Mouse (Mus musculus): ENCODE measurements at regions not wholly inside any gene's neighbourhood (a gene's known extent, or its start where the extent isn't known, plus 50 kb on each side); places are given as distances from the start of the nearest gene placed in this dataset.
A peak's percentile ranks its signal among the peaks of the same experiment; 100 is the strongest.

GRCm38 (mm10) chr15:102776218-102776850 lies 54.4 kb upstream of the Calcoco1 start:
- Histone ChIP-seq H3K4me1 (ENCODE audit: control insufficient read depth, insufficient read depth, low read length) (peaks cover 9% of the 10 kb centered on the region), H3K4me3 (ENCODE audit: low read depth, low read length) (no peak overlapping the region), H3K4me2 (ENCODE audit: low read length) (peak overlapping the region; percentile 8), H3K9ac (ENCODE audit: low read depth, low read length) (no peak overlapping the region), H3K9me3 (replicated peaks; ENCODE audit: control insufficient read depth, low read length, poor library complexity, severe bottlenecking) (no peaks in the 10 kb centered on the region), H3K36me3 (ENCODE audit: control insufficient read depth, insufficient read depth, low read length) (no peaks in the 10 kb centered on the region), H3K27me3 (ENCODE audit: control insufficient read depth, insufficient read depth, low read depth, low read length) (no peaks in the 10 kb centered on the region), H3K27ac (ENCODE audit: low read length) (peak overlapping the region; percentile 70)
- peak; percentile 64; the same call in 1 of the 2 replicates for ATAC-seq
- WGBS = 45% methylated on average over 11 of the region's 11 CpGs

- Histone ChIP-seq H3K4me1 (ENCODE audit: control insufficient read depth, insufficient read depth, low read length) (peaks cover 22% of the 10 kb centered on the region), H3K36me3 (ENCODE audit: control insufficient read depth, insufficient read depth, low read length) (no peaks in the 10 kb centered on the region), H3K4me2 (ENCODE audit: low read length) (no peak overlapping the region), H3K9me3 (replicated peaks; ENCODE audit: control insufficient read depth, low read length, poor library complexity, severe bottlenecking) (no peaks in the 10 kb centered on the region), H3K4me3 (ENCODE audit: low read depth, low read length) (no peak overlapping the region), H3K9ac (ENCODE audit: low read depth, low read length) (no peak overlapping the region), H3K27me3 (ENCODE audit: control insufficient read depth, insufficient read depth, low read depth, low read length) (no peaks in the 10 kb centered on the region), H3K27ac (ENCODE audit: low read length) (no peak overlapping the region)
- ATAC-seq = no peak
- WGBS = 77% methylated on average over 6 of the region's 6 CpGs
These were observed 58.6 kb upstream of the Calcoco1 start for GRCm38 (mm10) chr15:102780626-102781025.

GRCm38 (mm10) chr15:102782988-102783799 lies 61.2 kb upstream of the Calcoco1 start:
- Histone ChIP-seq H3K4me2 (ENCODE audit: low read length) (no peak overlapping the region), H3K27ac (ENCODE audit: low read length) (0 out of 2 replicates have a peak overlapping the region, but pooled peaks have one; percentile 23)
- 50% methylated on average over 9 of the region's 9 CpGs for WGBS

GRCm38 (mm10) chr15:102785055-102785820 lies 63.3 kb upstream of the Calcoco1 start:
- no peaks in the 10 kb centered on the region for H3K27me3 ChIP-seq (ENCODE audit: control insufficient read depth, insufficient read depth, low read depth, low read length)
- no peak overlapping the region for H3K4me3 ChIP-seq (ENCODE audit: low read depth, low read length)
- H3K9ac ChIP-seq (ENCODE audit: low read depth, low read length) = no peak overlapping the region
- H3K9me3 ChIP-seq (replicated peaks; ENCODE audit: control insufficient read depth, low read length, poor library complexity, severe bottlenecking) = no peaks in the 10 kb centered on the region
- no peak overlapping the region for H3K27ac ChIP-seq (ENCODE audit: low read length)
- H3K4me2 ChIP-seq (ENCODE audit: low read length) = no peak overlapping the region
- no peak for ATAC-seq
- H3K4me1 ChIP-seq (ENCODE audit: control insufficient read depth, insufficient read depth, low read length) = peaks cover 40% of the 10 kb centered on the region
- WGBS = 35% methylated on average over 10 of the region's 10 CpGs
- H3K36me3 ChIP-seq (ENCODE audit: control insufficient read depth, insufficient read depth, low read length) = no peaks in the 10 kb centered on the region

More at GRCm38 (mm10) chr15:102782988-102783799, 61.2 kb upstream of the Calcoco1 start:
- ATAC-seq = no peak
- Histone ChIP-seq H3K27me3 (ENCODE audit: control insufficient read depth, insufficient read depth, low read depth, low read length) (no peaks in the 10 kb centered on the region), H3K4me3 (ENCODE audit: low read depth, low read length) (no peak overlapping the region), H3K9me3 (replicated peaks; ENCODE audit: control insufficient read depth, low read length, poor library complexity, severe bottlenecking) (no peaks in the 10 kb centered on the region), H3K9ac (ENCODE audit: low read depth, low read length) (no peak overlapping the region), H3K36me3 (ENCODE audit: control insufficient read depth, insufficient read depth, low read length) (no peaks in the 10 kb centered on the region), H3K4me1 (ENCODE audit: control insufficient read depth, insufficient read depth, low read length) (peaks cover 22% of the 10 kb centered on the region)

- ATAC-seq = peak; percentile 97
- 9% methylated on average over 7 of the region's 7 CpGs for whole genome bisulfite sequencing
- H3K4me2 ChIP-seq (ENCODE audit: low read length) = peak overlapping the region; percentile 46
These were observed 67.0 kb upstream of the Calcoco1 start for GRCm38 (mm10) chr15:102788846-102789518.

GRCm38 (mm10) chr15:102797020-102797618 lies 75.1 kb upstream of the Calcoco1 start:
- WGBS = 32% methylated on average over 5 of the region's 5 CpGs
- H3K4me1 ChIP-seq (ENCODE audit: control insufficient read depth, insufficient read depth, low read length) = peaks cover 24% of the 10 kb centered on the region
- no peaks in the 10 kb centered on the region for H3K36me3 ChIP-seq (ENCODE audit: control insufficient read depth, insufficient read depth, low read length)
- peak overlapping the region; percentile 93 for H3K27ac ChIP-seq (ENCODE audit: low read length)
- H3K9me3 ChIP-seq (replicated peaks; ENCODE audit: control insufficient read depth, low read length, poor library complexity, severe bottlenecking) = no peaks in the 10 kb centered on the region
- ATAC-seq = peak; percentile 84
- peak overlapping the region; percentile 13; the same call in 1 of the 2 replicates for H3K4me3 ChIP-seq (ENCODE audit: low read depth, low read length)
- no peaks in the 10 kb centered on the region for H3K27me3 ChIP-seq (ENCODE audit: control insufficient read depth, insufficient read depth, low read depth, low read length)
- peak overlapping the region; percentile 48 for H3K4me2 ChIP-seq (ENCODE audit: low read length)
- H3K9ac ChIP-seq (ENCODE audit: low read depth, low read length) = peak overlapping the region; percentile 17; the same call in 1 of the 2 replicates

More at GRCm38 (mm10) chr15:102788846-102789518, 67.0 kb upstream of the Calcoco1 start:
- Histone ChIP-seq H3K27ac (ENCODE audit: low read length) (peak overlapping the region; percentile 98), H3K9me3 (replicated peaks; ENCODE audit: control insufficient read depth, low read length, poor library complexity, severe bottlenecking) (no peaks in the 10 kb centered on the region), H3K27me3 (ENCODE audit: control insufficient read depth, insufficient read depth, low read depth, low read length) (no peaks in the 10 kb centered on the region), H3K9ac (ENCODE audit: low read depth, low read length) (peak overlapping the region; percentile 60), H3K4me1 (ENCODE audit: control insufficient read depth, insufficient read depth, low read length) (peaks cover 47% of the 10 kb centered on the region), H3K4me3 (ENCODE audit: low read depth, low read length) (peak overlapping the region; percentile 28), H3K36me3 (ENCODE audit: control insufficient read depth, insufficient read depth, low read length) (no peaks in the 10 kb centered on the region)

- Histone ChIP-seq H3K9me3 (replicated peaks; ENCODE audit: control insufficient read depth, low read length, poor library complexity, severe bottlenecking) (no peaks in the 10 kb centered on the region), H3K4me3 (ENCODE audit: low read depth, low read length) (no peak overlapping the region), H3K27me3 (ENCODE audit: control insufficient read depth, insufficient read depth, low read depth, low read length) (no peaks in the 10 kb centered on the region), H3K4me1 (ENCODE audit: control insufficient read depth, insufficient read depth, low read length) (peaks cover 24% of the 10 kb centered on the region), H3K36me3 (ENCODE audit: control insufficient read depth, insufficient read depth, low read length) (no peaks in the 10 kb centered on the region), H3K27ac (ENCODE audit: low read length) (no peak overlapping the region), H3K4me2 (ENCODE audit: low read length) (no peak overlapping the region), H3K9ac (ENCODE audit: low read depth, low read length) (no peak overlapping the region)
- 69% methylated on average over 4 of the region's 4 CpGs for WGBS
- ATAC-seq = no peak
These were observed 78.1 kb upstream of the Calcoco1 start for GRCm38 (mm10) chr15:102800049-102800448.

GRCm38 (mm10) chr15:102802265-102802813 lies 80.4 kb upstream of the Calcoco1 start:
- Histone ChIP-seq H3K4me3 (ENCODE audit: low read depth, low read length) (no peak overlapping the region), H3K4me1 (ENCODE audit: control insufficient read depth, insufficient read depth, low read length) (peaks cover 20% of the 10 kb centered on the region), H3K9ac (ENCODE audit: low read depth, low read length) (no peak overlapping the region), H3K36me3 (ENCODE audit: control insufficient read depth, insufficient read depth, low read length) (no peaks in the 10 kb centered on the region), H3K27ac (ENCODE audit: low read length) (no peak overlapping the region), H3K9me3 (replicated peaks; ENCODE audit: control insufficient read depth, low read length, poor library complexity, severe bottlenecking) (no peaks in the 10 kb centered on the region), H3K4me2 (ENCODE audit: low read length) (no peak overlapping the region), H3K27me3 (ENCODE audit: control insufficient read depth, insufficient read depth, low read depth, low read length) (no peaks in the 10 kb centered on the region)
- no peak for ATAC-seq
- WGBS = 75% methylated on average over 8 of the region's 8 CpGs
